Mouse (Mus musculus) cerebellum, adult 2 months (tissue): ENCODE results near the gene St6galnac4.

ENCODE experiments used
- CTCF ChIP-seq: fragments of 200-500 bp; IDR thresholded peaks from 2 replicates; pipeline ENCODE4 v1.5.1; 2011; ENCODE audit warnings: low read depth, mild to moderate bottlenecking, control low read depth, low read length, moderate library complexity, borderline replicate concordance; ENCODE audit not compliant: insufficient read depth
- POLR2A ChIP-seq: fragments of 200-500 bp; IDR thresholded peaks from 2 replicates; pipeline ENCODE4 v1.6.1; 2011; ENCODE audit warnings: low read length, control low read depth, borderline replicate concordance; ENCODE audit not compliant: insufficient read depth

DNA sequence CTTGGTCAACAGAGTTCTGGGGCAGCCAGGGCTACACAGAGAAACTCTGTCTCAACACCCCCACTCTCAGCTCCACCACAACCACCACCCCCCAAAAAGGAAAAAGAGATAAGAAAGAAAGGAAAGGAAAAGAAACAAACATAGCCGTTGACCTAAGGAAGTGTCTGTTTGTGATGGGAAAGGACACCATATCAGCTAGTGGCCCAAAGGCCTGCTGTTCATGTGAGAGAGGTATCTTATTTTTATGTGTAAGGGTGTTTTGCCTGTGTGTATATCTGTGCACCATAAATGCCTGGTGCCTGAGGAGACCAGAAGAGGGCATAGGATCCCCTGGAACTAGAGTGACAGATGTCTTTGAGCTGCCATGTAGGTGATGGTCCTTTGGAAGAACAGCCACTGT, 52.7 kb downstream of the St6galnac4 start:
- TF ChIP-seq POLR2A (no peak), CTCF (no peak)
